Mouse (Mus musculus): ENCODE results near the gene Trim13.

DNA sequence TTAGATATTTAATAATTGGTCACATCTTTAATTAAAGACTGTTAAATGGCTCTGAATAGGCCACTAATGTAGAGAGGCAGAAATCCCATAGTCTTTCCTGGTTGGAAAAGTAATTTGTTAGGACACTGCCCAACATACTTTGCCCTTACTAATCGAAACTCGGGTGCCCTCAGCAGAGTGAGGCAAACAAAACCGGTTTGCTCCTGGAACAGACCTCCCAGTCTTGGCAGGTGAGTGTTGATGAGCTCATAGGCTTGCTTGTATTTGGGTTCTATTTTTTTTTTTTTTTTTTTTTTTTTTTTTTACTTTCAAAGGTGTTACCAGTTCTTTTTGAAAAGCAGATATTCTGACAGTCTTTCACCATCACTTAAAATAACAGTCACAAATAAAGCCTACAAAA, 38.2 kb upstream of the Trim13 start:
- no peak for TF ChIP-seq CTCF (IDR thresholded peaks at IDR 0.05; ENCODE audit: borderline replicate concordance, extremely low read depth, insufficient read depth, insufficient read length)
- TF ChIP-seq POLR2A (IDR thresholded peaks at IDR 0.05; ENCODE audit: borderline replicate concordance, extremely low read depth, insufficient read depth, insufficient read length, poor library complexity, severe bottlenecking), result no peak
